Mouse (Mus musculus): ENCODE data around the gene Ppp1r26. TPM values are rescaled to one million over a fixed set of nuclear protein-coding genes. Genes with fewer than 3 reads are reported as not detected.

The Ppp1r26 gene
- total RNA-seq, 4 experiments from 2014 or later: 2.5 to 3.4 (median 3.0) TPM

GRCm38 (mm10) chr2:28496671-28497070 is 50.1 kb downstream of the Ppp1r26 start, which contains the start of gene Gbgt1:
Gbgt1 (plus strand) TSS chr2:28496891.
- no peak for DNase-seq (ENCODE audit: low spot score in 2 of 2)

- no peak for DNase-seq (ENCODE audit: low spot score in 2 of 2)
These were observed 51.0 kb downstream of the Ppp1r26 start for GRCm38 (mm10) chr2:28497561-28497960.

- DNase-seq (ENCODE audit: low spot score in 2 of 2): no peak
These were observed 51.8 kb downstream of the Ppp1r26 start for GRCm38 (mm10) chr2:28498431-28498830.

- DNase-seq (ENCODE audit: low spot score in 2 of 2): no peak
These were observed 56.4 kb downstream of the Ppp1r26 start for GRCm38 (mm10) chr2:28502987-28503386.

GRCm38 (mm10) chr2:28504676-28505075 is 58.1 kb downstream of the Ppp1r26 start:
- no peak for DNase-seq (ENCODE audit: low spot score in 2 of 2)

Other genes starting within 250 kb of the Ppp1r26 start
- gene 1700007K13Rik, start 19.5 kb downstream of the Ppp1r26 start, total RNA-seq (2022): not detected
- gene Mrps2, start 21.3 kb downstream of the Ppp1r26 start, total RNA-seq (2022): 10 to 100 TPM; 22.3 to 24.7 (median 23.9) TPM
- gene Gbgt1, start 50.1 kb downstream of the Ppp1r26 start, total RNA-seq (2022): under 1 TPM; 0.36 to 0.99 (median 0.62) TPM
- 1 to 10 TPM in 1 of 4 experiments, not detected in 3; 1.6 TPM for gene Gm10134, start 59.3 kb downstream of the Ppp1r26 start, total RNA-seq (2022)
- gene Ralgds, start 66.3 kb downstream of the Ppp1r26 start, total RNA-seq (2022): 10 to 100 TPM in 2 of 4 experiments, 1 to 10 TPM in 2; 8.1 to 11.1 (median 9.4) TPM
- gene Cel, start 116.6 kb downstream of the Ppp1r26 start, total RNA-seq (2022): not detected
- 1 to 10 TPM; 6.5 to 8.2 (median 7.4) TPM for gene Gtf3c5, start 137.0 kb downstream of the Ppp1r26 start, total RNA-seq (2022)
- not detected for gene Gfi1b, start 175.2 kb downstream of the Ppp1r26 start, total RNA-seq (2022)
- gene Tsc1, start 194.4 kb downstream of the Ppp1r26 start, total RNA-seq (2022): 10 to 100 TPM; 43.1 to 59.9 (median 45.4) TPM

Measured in gastrocnemius, adult 8-10 months (tissue).